In the genomic region with DNA sequence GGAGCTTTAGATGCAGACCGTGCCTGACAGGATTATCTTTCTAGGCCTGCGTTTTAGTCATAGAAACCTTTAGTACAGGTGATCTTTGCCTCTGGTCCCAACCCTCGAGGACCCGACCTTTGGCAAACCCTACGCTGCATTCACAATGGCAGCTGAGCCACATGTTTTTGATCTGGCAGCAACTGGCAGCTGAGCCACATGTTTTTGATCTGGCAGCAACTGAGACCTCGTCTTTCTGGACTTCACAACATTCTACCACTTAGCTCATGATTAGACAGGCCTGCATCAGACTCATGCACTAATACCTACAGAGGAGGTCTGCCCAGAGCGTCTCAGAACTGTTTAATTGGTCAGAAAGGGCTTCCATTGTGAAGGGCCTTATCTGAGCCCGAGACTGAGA, we compare ENCODE assay signal across 7 mouse cellular contexts. TPM values are rescaled to one million over a fixed set of nuclear protein-coding genes. Genes with fewer than 3 reads are reported as not detected.
DNase-seq lines count a peak whose midpoint lies in the region; ATAC-seq and TF ChIP-seq lines count a peak whose summit lies in the region.

No protein-coding gene starts in this region.

- H3K4me2 ChIP-seq in heart, embryonic 15.5 days: peak overlapping the region; percentile 85
- peak overlapping the region; percentile 94 for H3K4me2 ChIP-seq in liver, embryonic 12.5 days

- no peaks in the 10 kb centered on the region for H3K9me3 ChIP-seq in E14TG2a.4 (ENCODE audit: low read length)
- no peaks in the 10 kb centered on the region for H3K9me3 ChIP-seq in heart, embryonic 15.5 days (replicated peaks)
- no peaks in the 10 kb centered on the region for H3K9me3 ChIP-seq in liver, embryonic 12.5 days (replicated peaks)

- no peaks in the 10 kb centered on the region for H3K27me3 ChIP-seq in E14TG2a.4 (ENCODE audit: insufficient read depth, low read length)
- no peaks in the 10 kb centered on the region for H3K27me3 ChIP-seq in heart, embryonic 15.5 days
- H3K27me3 ChIP-seq in liver, embryonic 12.5 days (replicated peaks): no peaks in the 10 kb centered on the region

- H3K9ac ChIP-seq in heart, embryonic 15.5 days: peak overlapping the region; percentile 33
- peak overlapping the region; percentile 95 for H3K9ac ChIP-seq in liver, embryonic 12.5 days

- peak overlapping the region; percentile 76 for H3K27ac ChIP-seq in heart, embryonic 15.5 days
- H3K27ac ChIP-seq in liver, embryonic 12.5 days: peak overlapping the region; percentile 91

- peak; percentile 58 for DNase-seq in NIH3T3 (ENCODE audit: low read depth)
- DNase-seq in thymus, postnatal 25 days: peak; percentile 58
- DNase-seq in right cerebral cortex, adult 18-20 months: no peak
- no peak for DNase-seq in cerebellum, adult 9-11 months

- peaks cover 72% of the 10 kb centered on the region for H3K4me1 ChIP-seq in E14TG2a.4 (replicated peaks; ENCODE audit: low read depth, low read length)
- peaks cover 42% of the 10 kb centered on the region for H3K4me1 ChIP-seq in heart, embryonic 15.5 days (replicated peaks)
- H3K4me1 ChIP-seq in liver, embryonic 12.5 days: peaks cover 74% of the 10 kb centered on the region

- peak overlapping the region; percentile 88 for H3K4me3 ChIP-seq in E14TG2a.4 (replicated peaks; ENCODE audit: low read length)
- H3K4me3 ChIP-seq in heart, embryonic 15.5 days: peak overlapping the region; percentile 54
- H3K4me3 ChIP-seq in liver, embryonic 12.5 days: peak overlapping the region; percentile 82

- no peak for TF ChIP-seq CTCF in E14TG2a.4 (conservative IDR thresholded peaks at IDR 0.05; ENCODE audit: low read length)

- WGBS in heart, embryonic 15.5 days: 38% methylated on average over 8 of the region's 8 CpGs
- 33% methylated on average over 8 of the region's 8 CpGs for WGBS in liver, embryonic 12.5 days (ENCODE audit: insufficient replicate concordance)

- peaks cover 59% of the 10 kb centered on the region for H3K36me3 ChIP-seq in E14TG2a.4 (ENCODE audit: insufficient read depth, low read length)
- peaks cover 14% of the 10 kb centered on the region for H3K36me3 ChIP-seq in heart, embryonic 15.5 days
- peaks cover 62% of the 10 kb centered on the region for H3K36me3 ChIP-seq in liver, embryonic 12.5 days

- ATAC-seq in heart, embryonic 15.5 days (replicated peaks; ENCODE audit: insufficient number of reproducible peaks, insufficient read depth, low FRiP score, low read depth): 0 out of 2 replicates have a peak, but pooled peaks have one; percentile 2
- ATAC-seq in liver, embryonic 12.5 days: no peak

RNA-seq across cellular contexts. Expression of a gene that starts 1.9 kb away (rescaled TPM):
- polyA plus RNA-seq in heart, embryonic 15.5 days (2015; fragmentation: Nextera tagmentation; extraction: Ambion mirVana): 109 and 179 TPM in 2 replicates
- polyA plus RNA-seq in liver, embryonic 12.5 days (2016; fragmentation: Nextera tagmentation; extraction: Ambion mirVana): 814 and 842 TPM in 2 replicates

RNA-seq across cellular contexts. Expression of a gene that starts 19.7 kb away (rescaled TPM):
- 0.18 and 0.70 TPM in 2 replicates for polyA plus RNA-seq in heart, embryonic 15.5 days (2015; fragmentation: Nextera tagmentation; extraction: Ambion mirVana)
- polyA plus RNA-seq in liver, embryonic 12.5 days (2016; fragmentation: Nextera tagmentation; extraction: Ambion mirVana): 2.5 TPM in 2 replicates

RNA-seq across cellular contexts. Expression of a gene that starts 22.3 kb away (rescaled TPM):
- 0.11 and 0.29 TPM in 2 replicates for polyA plus RNA-seq in heart, embryonic 15.5 days (2015; fragmentation: Nextera tagmentation; extraction: Ambion mirVana)
- polyA plus RNA-seq in liver, embryonic 12.5 days (2016; fragmentation: Nextera tagmentation; extraction: Ambion mirVana): 0.10 TPM in 1 of 2 replicates, not detected in the other

RNA-seq across cellular contexts. Expression of a gene that starts 41.8 kb away (rescaled TPM):
- polyA plus RNA-seq in heart, embryonic 15.5 days (2015; fragmentation: Nextera tagmentation; extraction: Ambion mirVana): 20.3 and 21.1 TPM in 2 replicates
- 15.1 and 18.1 TPM in 2 replicates for polyA plus RNA-seq in liver, embryonic 12.5 days (2016; fragmentation: Nextera tagmentation; extraction: Ambion mirVana)

Comparison
In these comparisons a context has a peak if more than half of its experiments do, and no peak if none do; other contexts are left out.
1. DNase-seq: peak in NIH3T3 (single experiment) and thymus, postnatal 25 days (single experiment); none in right cerebral cortex, adult 18-20 months (single experiment) and cerebellum, adult 9-11 months (single experiment).
2. Peak in every context shown above with its lines, with median percentiles within 50 percentile points of each other: H3K4me3 ChIP-seq.